ENCODE assay signal across 25 mouse cellular contexts in the genomic region with DNA sequence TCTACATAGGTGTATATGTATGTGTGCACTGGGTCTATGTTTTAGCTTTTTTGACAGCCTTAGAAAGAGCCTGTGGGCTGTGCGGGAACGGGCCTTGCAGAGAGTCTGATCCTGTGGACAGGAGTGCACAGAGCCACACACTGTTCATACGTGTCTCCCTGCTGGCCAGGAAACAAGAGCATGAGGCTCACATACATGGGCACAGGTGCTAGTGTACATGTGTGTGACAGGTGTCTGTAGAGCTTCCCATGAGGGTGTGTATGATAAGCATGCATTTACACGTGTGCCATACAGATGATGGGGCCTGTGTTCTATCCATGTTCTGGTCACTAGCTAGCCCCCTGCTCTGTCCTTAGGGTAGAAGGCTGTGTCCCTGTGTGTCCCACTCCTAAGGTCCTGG. TPM values are rescaled to one million over a fixed set of nuclear protein-coding genes. Genes with fewer than 3 reads are reported as not detected.
DNase-seq lines count a peak whose midpoint lies in the region; ATAC-seq and TF ChIP-seq lines count a peak whose summit lies in the region.
"Had no signal": no experiment of that assay in that cellular context is flagged by ENCODE, and none has a peak within 500 bp of the region (broad histone marks: within the 10 kb centered on the region; RNA-seq: fewer than 3 reads in every experiment).

No protein-coding gene starts in this region.

- H3K79me2 ChIP-seq in myocyte (ENCODE audit: control insufficient read depth, insufficient read depth), result no peaks in the 10 kb centered on the region

- no peak for ATAC-seq in megakaryocyte, adult 5-6 weeks (ENCODE audit: poor library complexity, severe bottlenecking)
- ATAC-seq in midbrain, embryonic 11.5 days (ENCODE audit: low FRiP score), result no peak
- no peak for ATAC-seq in midbrain, embryonic 14.5 days (ENCODE audit: low FRiP score, low TSS enrichment)
- ATAC-seq in intestine, embryonic 15.5 days, result no peak
- ATAC-seq: activated CD4-positive, CD25-positive, alpha-beta regulatory T cell, adult 4 months; CD4-positive, CD25-positive, alpha-beta regulatory T cell, adult 4 months; Patski had no signal

- 82% methylated on average over 4 of the region's 4 CpGs for WGBS in midbrain, embryonic 11.5 days
- WGBS in midbrain, embryonic 14.5 days, result 91% methylated on average over 4 of the region's 4 CpGs
- WGBS in intestine, embryonic 15.5 days, result 88% methylated on average over 4 of the region's 4 CpGs

- TF ChIP-seq POLR2A in myocyte (IDR thresholded peaks at IDR 0.05; ENCODE audit: insufficient read length, low read depth), result no peak

- H3K4me2 ChIP-seq in midbrain, embryonic 11.5 days, result no peak overlapping the region
- H3K4me2 ChIP-seq in midbrain, embryonic 14.5 days (ENCODE audit: low read length), result no peak overlapping the region
- peak overlapping the region; percentile 36 for H3K4me2 ChIP-seq in myocyte (ENCODE audit: low read depth)
- no peak overlapping the region for H3K4me2 ChIP-seq in intestine, embryonic 15.5 days (replicated peaks)

- no peak overlapping the region for H3ac ChIP-seq in myocyte (ENCODE audit: control insufficient read depth, insufficient read length)

- no peaks in the 10 kb centered on the region for H3K36me3 ChIP-seq in megakaryocyte, embryonic 14.5 days (replicated peaks; ENCODE audit: low read length)
- H3K36me3 ChIP-seq in midbrain, embryonic 11.5 days (ENCODE audit: control insufficient read depth, insufficient read depth, low read length), result no peaks in the 10 kb centered on the region
- no peaks in the 10 kb centered on the region for H3K36me3 ChIP-seq in midbrain, embryonic 14.5 days (ENCODE audit: control insufficient read depth, insufficient read depth, low read length)
- H3K36me3 ChIP-seq in myocyte (ENCODE audit: control insufficient read depth, insufficient read depth), result no peaks in the 10 kb centered on the region
- no peaks in the 10 kb centered on the region for H3K36me3 ChIP-seq in intestine, embryonic 15.5 days
- H3K36me3 ChIP-seq: G1E had no signal

- H3K9me3 ChIP-seq in megakaryocyte, embryonic 14.5 days, result no peaks in the 10 kb centered on the region
- no peaks in the 10 kb centered on the region for H3K9me3 ChIP-seq in midbrain, embryonic 11.5 days (ENCODE audit: control insufficient read depth, low read length)
- H3K9me3 ChIP-seq in midbrain, embryonic 14.5 days (ENCODE audit: control insufficient read depth, low read length), result no peaks in the 10 kb centered on the region
- H3K9me3 ChIP-seq in intestine, embryonic 15.5 days, result no peaks in the 10 kb centered on the region
- H3K9me3 ChIP-seq: G1E had no signal

- H3K4me3 ChIP-seq in megakaryocyte, embryonic 14.5 days (replicated peaks), result peak overlapping the region; percentile 25
- no peak overlapping the region for H3K4me3 ChIP-seq in midbrain, embryonic 11.5 days (ENCODE audit: low read depth, low read length)
- H3K4me3 ChIP-seq in midbrain, embryonic 14.5 days (replicated peaks; ENCODE audit: low read depth, low read length), result no peak overlapping the region
- no peak overlapping the region for H3K4me3 ChIP-seq in myocyte
- H3K4me3 ChIP-seq in intestine, embryonic 15.5 days (replicated peaks), result no peak overlapping the region

- H3K27me3 ChIP-seq in megakaryocyte, embryonic 14.5 days (replicated peaks), result peaks cover 64% of the 10 kb centered on the region
- no peaks in the 10 kb centered on the region for H3K27me3 ChIP-seq in midbrain, embryonic 11.5 days (ENCODE audit: control insufficient read depth, insufficient read depth, low read length)
- no peaks in the 10 kb centered on the region for H3K27me3 ChIP-seq in midbrain, embryonic 14.5 days (ENCODE audit: control insufficient read depth, insufficient read depth, low read length)
- no peaks in the 10 kb centered on the region for H3K27me3 ChIP-seq in myocyte (ENCODE audit: control insufficient read depth, insufficient read depth, insufficient read length)
- no peaks in the 10 kb centered on the region for H3K27me3 ChIP-seq in intestine, embryonic 15.5 days (replicated peaks)

- peak; percentile 59 for DNase-seq in heart, adult 11 months
- no peak for DNase-seq in heart, adult 9 months (ENCODE audit: low spot score in 2 of 2)
- DNase-seq in midbrain, embryonic 11.5 days (ENCODE audit: low spot score, missing footprints), result peak; percentile 57
- DNase-seq in midbrain, embryonic 14.5 days, result no peak
- DNase-seq: adrenal gland, adult 2 months; adrenal gland, adult 8-10 months; adrenal gland, postnatal 10 days; adrenal gland, postnatal 14 days; adrenal gland, postnatal 25 days; adrenal gland, postnatal 36 days; B cell, adult 2 months; cerebellum, adult 11 months; cerebellum, adult 11-12 months had no signal

- no peaks in the 10 kb centered on the region for H3K4me1 ChIP-seq in megakaryocyte, embryonic 14.5 days
- no peaks in the 10 kb centered on the region for H3K4me1 ChIP-seq in midbrain, embryonic 11.5 days (ENCODE audit: control insufficient read depth, insufficient read depth, low read length)
- H3K4me1 ChIP-seq in midbrain, embryonic 14.5 days (ENCODE audit: control insufficient read depth, insufficient read depth, low read length), result no peaks in the 10 kb centered on the region
- no peaks in the 10 kb centered on the region for H3K4me1 ChIP-seq in intestine, embryonic 15.5 days (replicated peaks)

- H3K27ac ChIP-seq in midbrain, embryonic 11.5 days (ENCODE audit: low read depth, low read length), result no peak overlapping the region
- H3K27ac ChIP-seq in midbrain, embryonic 14.5 days (replicated peaks; ENCODE audit: low read depth, low read length), result no peak overlapping the region
- H3K27ac ChIP-seq in intestine, embryonic 15.5 days, result no peak overlapping the region

- H3K9ac ChIP-seq in midbrain, embryonic 11.5 days (ENCODE audit: low read length), result no peak overlapping the region
- no peak overlapping the region for H3K9ac ChIP-seq in midbrain, embryonic 14.5 days (replicated peaks; ENCODE audit: low read length)
- no peak overlapping the region for H3K9ac ChIP-seq in intestine, embryonic 15.5 days

TF ChIP-seq in myocyte, 11 proteins besides CTCF, POLR2A, EP300 and RAD21:
- TF ChIP-seq MAX (IDR thresholded peaks at IDR 0.05; ENCODE audit: low read depth), result no peak
- TF ChIP-seq E2F4 (IDR thresholded peaks at IDR 0.05; ENCODE audit: insufficient read depth), result no peak
- TF ChIP-seq MYOD1 (IDR thresholded peaks at IDR 0.05; ENCODE audit: control insufficient read depth in 1 of 3, insufficient read length in 2 of 3, low read depth in 2 of 3), result no peak
- no peak for TF ChIP-seq SRF (IDR thresholded peaks at IDR 0.05; ENCODE audit: control insufficient read depth, insufficient read length, low read depth)
- no peak for TF ChIP-seq USF1 (IDR thresholded peaks at IDR 0.05; ENCODE audit: low read depth)
- TF ChIP-seq MYOG (IDR thresholded peaks at IDR 0.05; ENCODE audit: control insufficient read depth in 1 of 3, insufficient read depth in 1 of 3, insufficient read length in 2 of 3, low read depth in 2 of 3), result no peak

RNA-seq across cellular contexts. Expression of a gene that starts 45.6 kb away (rescaled TPM):
- not detected in 2 replicates for polyA plus RNA-seq in megakaryocyte, embryonic 14.5 days (2012; ENCODE audit: insufficient read depth, low replicate concordance)
- total RNA-seq in megakaryocyte, adult 5-6 weeks (2015), result not detected in 2 replicates
- not detected in 2 replicates for total RNA-seq in megakaryocyte, adult 5-6 weeks (2017)
- not detected in 2 replicates for polyA plus RNA-seq in midbrain, embryonic 11.5 days (2014; fragmentation: Nextera tagmentation; extraction: Ambion mirVana)
- polyA plus RNA-seq in midbrain, embryonic 14.5 days (2014; fragmentation: Nextera tagmentation; extraction: Ambion mirVana), result 0.03 and 0.07 TPM in 2 replicates
- 10.2 TPM for polyA plus RNA-seq in myocyte (2012; fragmentation: generic; extraction: Trizol)
- polyA plus RNA-seq in intestine, embryonic 15.5 days (2015; fragmentation: Nextera tagmentation; extraction: Ambion mirVana), result 0.08 TPM in 2 replicates
- total RNA-seq: adrenal gland, postnatal 4 days; MEL had no signal
- polyA plus RNA-seq: activated CD4-positive, CD25-positive, alpha-beta regulatory T cell, adult 4 months; CD4-positive, CD25-positive, alpha-beta regulatory T cell, adult 4 months; G1E; Patski had no signal

RNA-seq across cellular contexts. Expression of a gene that starts 48.1 kb away (rescaled TPM):
- not detected in 2 replicates for polyA plus RNA-seq in megakaryocyte, embryonic 14.5 days (2012; ENCODE audit: insufficient read depth, low replicate concordance)
- 0.13 TPM in 1 of 2 replicates, not detected in the other for total RNA-seq in megakaryocyte, adult 5-6 weeks (2015)
- not detected in 2 replicates for total RNA-seq in megakaryocyte, adult 5-6 weeks (2017)
- polyA plus RNA-seq in midbrain, embryonic 11.5 days (2014; fragmentation: Nextera tagmentation; extraction: Ambion mirVana), result 2.6 and 2.8 TPM in 2 replicates
- 0.83 and 1.7 TPM in 2 replicates for polyA plus RNA-seq in midbrain, embryonic 14.5 days (2014; fragmentation: Nextera tagmentation; extraction: Ambion mirVana)
- not detected for polyA plus RNA-seq in myocyte (2012; fragmentation: generic; extraction: Trizol)
- 64.2 and 66.5 TPM in 2 replicates for polyA plus RNA-seq in intestine, embryonic 15.5 days (2015; fragmentation: Nextera tagmentation; extraction: Ambion mirVana)
- total RNA-seq: CH12.LX, G1E, MEL had no signal
- polyA plus RNA-seq: activated CD4-positive, CD25-positive, alpha-beta regulatory T cell, adult 4 months; C2C12; CD4-positive, CD25-positive, alpha-beta regulatory T cell, adult 4 months; G1E; Patski had no signal

Comparison
In these comparisons a context has a peak if more than half of its experiments do, and no peak if none do; other contexts are left out.
1. DNase-seq: peak in heart, adult 11 months (single experiment) and midbrain, embryonic 11.5 days (single experiment); none in heart, adult 9 months (0 of 2) and midbrain, embryonic 14.5 days (single experiment).
2. RNA of a gene that starts 45.6 kb away (polyA plus RNA-seq): 10.2 TPM in myocyte (single experiment); 0.08 TPM in intestine, embryonic 15.5 days, 0.03 to 0.07 TPM in midbrain, embryonic 14.5 days, not detected in megakaryocyte, embryonic 14.5 days and not detected in midbrain, embryonic 11.5 days; every median in the first group is over 10 times any median in the second.
3. RNA of a gene that starts 48.1 kb away (polyA plus RNA-seq): 64.2 to 66.5 TPM in intestine, embryonic 15.5 days; 2.6 to 2.8 TPM in midbrain, embryonic 11.5 days, 0.83 to 1.7 TPM in midbrain, embryonic 14.5 days, not detected in megakaryocyte, embryonic 14.5 days and not detected in myocyte (single experiment); every median in the first group is over 10 times any median in the second.